Comparison of ENCODE assay signal across 7 mouse cellular contexts in the genomic region with DNA sequence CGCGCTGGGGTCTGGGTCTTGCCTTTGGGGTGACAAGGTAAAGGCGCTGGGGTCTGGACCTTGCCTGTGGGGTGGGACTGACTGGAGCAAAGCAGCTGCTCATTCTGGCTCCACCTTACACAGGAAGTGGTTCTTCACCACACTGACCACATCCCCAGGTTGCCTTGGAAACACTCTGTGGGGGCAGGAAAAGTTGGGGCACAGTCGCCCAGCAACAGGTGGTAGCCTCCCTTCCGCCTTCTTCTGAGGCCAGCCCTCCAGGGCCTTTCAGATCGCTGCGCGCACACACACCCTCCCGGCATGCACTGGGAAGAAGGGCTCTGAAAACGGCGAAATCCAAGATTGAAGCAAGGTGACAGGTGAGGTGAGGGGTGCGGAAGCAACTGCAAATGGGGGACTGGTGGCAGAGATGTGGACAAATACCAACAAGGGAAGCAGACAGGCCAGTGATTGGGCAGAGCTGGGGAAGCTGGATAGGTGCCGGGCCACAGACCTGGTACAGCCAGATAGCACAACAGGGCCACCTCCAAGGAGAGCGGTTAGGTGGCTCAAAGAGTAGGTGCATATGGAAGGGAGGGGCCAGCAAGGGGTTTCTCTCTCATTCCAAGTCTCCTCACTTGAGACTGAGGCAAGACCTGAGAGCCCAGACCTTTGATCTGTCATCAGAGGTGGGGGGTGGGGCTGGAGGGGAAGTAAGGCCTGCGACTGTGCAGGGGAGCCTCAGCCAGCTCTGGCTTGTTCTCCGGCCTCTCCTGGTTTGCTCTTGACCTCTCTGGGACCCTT. TPM values are rescaled to one million over a fixed set of nuclear protein-coding genes. Genes with fewer than 3 reads are reported as not detected.
DNase-seq lines count a peak whose midpoint lies in the region; ATAC-seq and TF ChIP-seq lines count a peak whose summit lies in the region.

A gene (plus strand): TSS at position 246 of the 783 bp plus-strand sequence.

- DNase-seq in A20 (ENCODE audit: low read depth, low spot score), result peak; percentile 98
- DNase-seq in CD8-positive naive resting alpha-beta T cell, adult 2 months (ENCODE audit: low read depth in 2 of 2, low spot score in 2 of 2), result peak; percentile 98 to 99
- DNase-seq in intestine, embryonic 14.5 days (ENCODE audit: low spot score), result no peak
- peak; percentile 59 for DNase-seq in lung, adult 2 months
- DNase-seq in spleen, postnatal 10 days (ENCODE audit: low spot score in 2 of 2), result peak; percentile 83 to 91
- no peak for DNase-seq in cerebellum, postnatal 25 days

- no peak for TF ChIP-seq CTCF in lung, adult 2 months (IDR thresholded peaks at IDR 0.05; ENCODE audit: insufficient read depth, low read length)

- peaks cover 13% of the 10 kb centered on the region; the same call in 1 of the 2 replicates for H3K4me1 ChIP-seq in embryonic facial prominence, embryonic 15.5 days
- peaks cover 14% of the 10 kb centered on the region for H3K4me1 ChIP-seq in intestine, embryonic 14.5 days (replicated peaks; ENCODE audit: control insufficient read depth, insufficient read depth, low read length)
- peaks cover 6% of the 10 kb centered on the region for H3K4me1 ChIP-seq in lung, adult 2 months (ENCODE audit: control insufficient read depth, insufficient read depth, low read length)

- H3K4me2 ChIP-seq in embryonic facial prominence, embryonic 15.5 days (replicated peaks), result 0 out of 2 replicates have a peak within 1 kb of the TSS, but pooled peaks have one; percentile 17
- H3K4me2 ChIP-seq in intestine, embryonic 14.5 days (ENCODE audit: low read length), result peak within 1 kb of the TSS; percentile 7; the same call in 1 of the 2 replicates

- no peak within 1 kb of the TSS for H3K9ac ChIP-seq in embryonic facial prominence, embryonic 15.5 days
- H3K9ac ChIP-seq in intestine, embryonic 14.5 days (ENCODE audit: low read length), result no peak within 1 kb of the TSS

- no peaks in the 10 kb centered on the region for H3K36me3 ChIP-seq in embryonic facial prominence, embryonic 15.5 days
- no peaks in the 10 kb centered on the region for H3K36me3 ChIP-seq in intestine, embryonic 14.5 days (ENCODE audit: control insufficient read depth, insufficient read depth, low read length)

- H3K27me3 ChIP-seq in embryonic facial prominence, embryonic 15.5 days, result no peaks in the 10 kb centered on the region
- H3K27me3 ChIP-seq in intestine, embryonic 14.5 days (replicated peaks; ENCODE audit: control insufficient read depth, insufficient read depth, low read length), result no peaks in the 10 kb centered on the region

- peak; percentile 48; the same call in 1 of the 2 replicates for TF ChIP-seq POLR2A in lung, adult 2 months (IDR thresholded peaks at IDR 0.05; ENCODE audit: borderline replicate concordance, extremely low read depth, low read depth, low read length)

- H3K9me3 ChIP-seq in embryonic facial prominence, embryonic 15.5 days (replicated peaks), result no peaks in the 10 kb centered on the region
- H3K9me3 ChIP-seq in intestine, embryonic 14.5 days (ENCODE audit: control insufficient read depth, low read length), result no peaks in the 10 kb centered on the region

- ATAC-seq in embryonic facial prominence, embryonic 15.5 days (ENCODE audit: insufficient number of reproducible peaks, low FRiP score, low TSS enrichment, low read depth), result peak; percentile 63; the same call in 1 of the 2 replicates
- ATAC-seq in intestine, embryonic 14.5 days (replicated peaks; ENCODE audit: low FRiP score, low TSS enrichment, low read depth), result peak; percentile 73

- H3K27ac ChIP-seq in embryonic facial prominence, embryonic 15.5 days (replicated peaks), result no peak within 1 kb of the TSS
- H3K27ac ChIP-seq in intestine, embryonic 14.5 days (ENCODE audit: low read depth), result no peak within 1 kb of the TSS

- 0 out of 2 replicates have a peak within 1 kb of the TSS, but pooled peaks have one; percentile 9 for H3K4me3 ChIP-seq in embryonic facial prominence, embryonic 15.5 days (replicated peaks)
- no peak within 1 kb of the TSS for H3K4me3 ChIP-seq in intestine, embryonic 14.5 days (ENCODE audit: low read depth, low read length)
- peak within 1 kb of the TSS; percentile 68 for H3K4me3 ChIP-seq in lung, adult 2 months (replicated peaks; ENCODE audit: extremely low read depth, low read depth, low read length)

- WGBS in embryonic facial prominence, embryonic 15.5 days, result 59% methylated on average over 16 of the region's 16 CpGs
- 54% methylated on average over 16 of the region's 16 CpGs for WGBS in intestine, embryonic 14.5 days
- WGBS in lung, adult 2 months, result 44% methylated on average over 16 of the region's 16 CpGs

RNA-seq across cellular contexts. Expression of the gene that starts here (rescaled TPM):
- polyA plus RNA-seq in embryonic facial prominence, embryonic 15.5 days (2015; fragmentation: Nextera tagmentation; extraction: Ambion mirVana), result 4.8 and 6.3 TPM in 2 replicates
- 2.6 and 3.9 TPM in 2 replicates for polyA plus RNA-seq in intestine, embryonic 14.5 days (2014; fragmentation: Nextera tagmentation; extraction: Ambion mirVana)
- polyA plus RNA-seq in lung, adult 2 months (2012; rRNA removed), result 45.0 and 49.9 TPM in 2 replicates

Comparison
In these comparisons a context has a peak if more than half of its experiments do, and no peak if none do; other contexts are left out.
1. DNase-seq: peak in A20 (single experiment), CD8-positive naive resting alpha-beta T cell, adult 2 months (2 of 2), lung, adult 2 months (single experiment) and spleen, postnatal 10 days (2 of 2); none in intestine, embryonic 14.5 days (single experiment) and cerebellum, postnatal 25 days (0 of 2).